Comparison of ENCODE assay signal across 10 mouse cellular contexts in the genomic region with DNA sequence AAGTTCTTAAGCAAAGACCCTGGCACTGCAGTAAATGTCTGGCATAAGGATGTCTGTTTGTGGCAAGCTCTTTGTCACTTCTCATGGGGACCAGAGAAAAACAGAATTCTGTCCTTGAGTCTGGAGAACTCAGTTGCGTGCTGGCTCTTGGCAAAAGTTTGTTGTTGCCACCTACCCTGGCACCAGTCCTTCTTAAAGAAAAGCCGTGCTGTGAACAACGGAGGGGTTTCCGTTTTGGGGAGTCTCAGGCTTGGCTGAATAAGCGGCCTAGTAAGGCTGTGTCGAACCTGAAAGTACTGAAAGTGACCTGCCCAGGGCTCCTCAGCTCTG. TPM values are rescaled to one million over a fixed set of nuclear protein-coding genes. Genes with fewer than 3 reads are reported as not detected.
A peak's percentile ranks its signal among the peaks of the same experiment; 100 is the strongest.
DNase-seq lines count a peak whose midpoint lies in the region; ATAC-seq and TF ChIP-seq lines count a peak whose summit lies in the region.
"Had no signal": no experiment of that assay in that cellular context is flagged by ENCODE, and none has a peak within 500 bp of the region (broad histone marks: within the 10 kb centered on the region; RNA-seq: fewer than 3 reads in every experiment).

No protein-coding gene starts in this region.

- no peak for DNase-seq in forebrain, embryonic 11.5 days (ENCODE audit: low spot score)
- no peak for DNase-seq in forebrain, postnatal 0 days
- no peak for DNase-seq in lung, embryonic 14.5 days
- DNase-seq in lung, postnatal 36 days = no peak
- DNase-seq in gastrocnemius, adult 18-20 months (ENCODE audit: low spot score) = no peak
- DNase-seq: gastrocnemius, postnatal 36 days had no signal

- H3K4me1 ChIP-seq in forebrain, embryonic 11.5 days (replicated peaks; ENCODE audit: control insufficient read depth, insufficient read depth, low read length) = peaks cover 28% of the 10 kb centered on the region
- no peaks in the 10 kb centered on the region for H3K4me1 ChIP-seq in forebrain, postnatal 0 days (ENCODE audit: insufficient read depth)
- H3K4me1 ChIP-seq in lung, embryonic 14.5 days (ENCODE audit: insufficient read depth) = peaks cover 70% of the 10 kb centered on the region
- H3K4me1 ChIP-seq in hindbrain, embryonic 13.5 days (replicated peaks) = peaks cover 45% of the 10 kb centered on the region
- peaks cover 32% of the 10 kb centered on the region for H3K4me1 ChIP-seq in neural tube, embryonic 15.5 days

- H3K36me3 ChIP-seq in forebrain, embryonic 11.5 days (ENCODE audit: control insufficient read depth, insufficient read depth, low read length) = no peaks in the 10 kb centered on the region
- no peaks in the 10 kb centered on the region for H3K36me3 ChIP-seq in forebrain, postnatal 0 days (ENCODE audit: insufficient read depth)
- no peaks in the 10 kb centered on the region for H3K36me3 ChIP-seq in lung, embryonic 14.5 days (ENCODE audit: insufficient read depth)
- no peaks in the 10 kb centered on the region for H3K36me3 ChIP-seq in hindbrain, embryonic 13.5 days
- no peaks in the 10 kb centered on the region for H3K36me3 ChIP-seq in neural tube, embryonic 15.5 days

- H3K9ac ChIP-seq in forebrain, embryonic 11.5 days (ENCODE audit: low read length) = 0 out of 2 replicates have a peak overlapping the region, but pooled peaks have one; percentile 1
- no peak overlapping the region for H3K9ac ChIP-seq in forebrain, postnatal 0 days
- no peak overlapping the region for H3K9ac ChIP-seq in lung, embryonic 14.5 days
- H3K9ac ChIP-seq in hindbrain, embryonic 13.5 days = 0 out of 2 replicates have a peak overlapping the region, but pooled peaks have one; percentile 10
- H3K9ac ChIP-seq in neural tube, embryonic 15.5 days (replicated peaks) = no peak overlapping the region

- WGBS in forebrain, embryonic 11.5 days = 27% methylated on average over 6 of the region's 6 CpGs
- 41% methylated on average over 6 of the region's 6 CpGs for WGBS in forebrain, postnatal 0 days
- WGBS in lung, embryonic 14.5 days = 26% methylated on average over 6 of the region's 6 CpGs
- WGBS in hindbrain, embryonic 13.5 days = 30% methylated on average over 6 of the region's 6 CpGs
- WGBS in neural tube, embryonic 15.5 days = 34% methylated on average over 6 of the region's 6 CpGs

- no peak overlapping the region; the same call in 1 of the 2 replicates for H3K27ac ChIP-seq in forebrain, embryonic 11.5 days (ENCODE audit: low read depth, low read length)
- no peak overlapping the region for H3K27ac ChIP-seq in forebrain, postnatal 0 days (ENCODE audit: low read depth, low read length)
- H3K27ac ChIP-seq in lung, embryonic 14.5 days (ENCODE audit: low read depth) = peak overlapping the region; percentile 96
- peak overlapping the region; percentile 48; the same call in 1 of the 2 replicates for H3K27ac ChIP-seq in hindbrain, embryonic 13.5 days
- peak overlapping the region; percentile 48 for H3K27ac ChIP-seq in neural tube, embryonic 15.5 days (replicated peaks)
- H3K27ac ChIP-seq: left cerebral cortex, adult 2 months had no signal

- ATAC-seq in forebrain, embryonic 11.5 days (replicated peaks; ENCODE audit: low FRiP score) = no peak
- ATAC-seq in forebrain, postnatal 0 days = no peak
- no peak for ATAC-seq in lung, embryonic 14.5 days (ENCODE audit: insufficient read depth)
- no peak for ATAC-seq in hindbrain, embryonic 13.5 days (ENCODE audit: low FRiP score)
- ATAC-seq in neural tube, embryonic 15.5 days (ENCODE audit: low FRiP score) = 0 out of 2 replicates have a peak, but pooled peaks have one; percentile 39
- no peak for ATAC-seq in activated CD4-positive, CD25-positive, alpha-beta regulatory T cell, adult 4 months

- no peak overlapping the region for H3K4me2 ChIP-seq in forebrain, embryonic 11.5 days (ENCODE audit: low read depth, low read length, severe bottlenecking)
- no peak overlapping the region for H3K4me2 ChIP-seq in forebrain, postnatal 0 days (ENCODE audit: low read depth)
- H3K4me2 ChIP-seq in lung, embryonic 14.5 days = no peak overlapping the region
- H3K4me2 ChIP-seq in hindbrain, embryonic 13.5 days = no peak overlapping the region
- H3K4me2 ChIP-seq in neural tube, embryonic 15.5 days = no peak overlapping the region

- H3K27me3 ChIP-seq in forebrain, embryonic 11.5 days (ENCODE audit: control insufficient read depth, insufficient read depth, low read length) = 0 out of 2 replicates have a peak, but pooled peaks cover 2% of the 10 kb centered on the region
- H3K27me3 ChIP-seq in forebrain, postnatal 0 days (ENCODE audit: insufficient read depth, low read length) = 0 out of 2 replicates have a peak, but pooled peaks cover 4% of the 10 kb centered on the region
- H3K27me3 ChIP-seq in lung, embryonic 14.5 days (ENCODE audit: insufficient read depth, low read length) = no peaks in the 10 kb centered on the region
- H3K27me3 ChIP-seq in hindbrain, embryonic 13.5 days = no peaks in the 10 kb centered on the region
- no peaks in the 10 kb centered on the region for H3K27me3 ChIP-seq in neural tube, embryonic 15.5 days (replicated peaks)

- no peak overlapping the region for H3K4me3 ChIP-seq in forebrain, embryonic 11.5 days (ENCODE audit: low read depth, low read length)
- H3K4me3 ChIP-seq in forebrain, postnatal 0 days (ENCODE audit: low read depth, low read length) = no peak overlapping the region
- H3K4me3 ChIP-seq in lung, embryonic 14.5 days (ENCODE audit: low read depth, low read length) = no peak overlapping the region
- H3K4me3 ChIP-seq in hindbrain, embryonic 13.5 days = no peak overlapping the region
- no peak overlapping the region for H3K4me3 ChIP-seq in neural tube, embryonic 15.5 days (replicated peaks)
- H3K4me3 ChIP-seq: left cerebral cortex, adult 2 months had no signal

- no peak for TF ChIP-seq CTCF in forebrain, postnatal 0 days (IDR thresholded peaks at IDR 0.05; ENCODE audit: low read depth)
- no peak for TF ChIP-seq CTCF in lung, embryonic 14.5 days (IDR thresholded peaks at IDR 0.05; ENCODE audit: low read depth)

- H3K9me3 ChIP-seq in forebrain, embryonic 11.5 days (ENCODE audit: control insufficient read depth, low read length) = no peaks in the 10 kb centered on the region
- no peaks in the 10 kb centered on the region for H3K9me3 ChIP-seq in forebrain, postnatal 0 days (ENCODE audit: low read length)
- no peaks in the 10 kb centered on the region for H3K9me3 ChIP-seq in lung, embryonic 14.5 days (ENCODE audit: low read depth, low read length)
- H3K9me3 ChIP-seq in hindbrain, embryonic 13.5 days = no peaks in the 10 kb centered on the region
- H3K9me3 ChIP-seq in neural tube, embryonic 15.5 days (replicated peaks) = no peaks in the 10 kb centered on the region

RNA-seq across cellular contexts. Expression of a gene that starts 24.0 kb away (rescaled TPM):
- polyA plus RNA-seq in forebrain, embryonic 11.5 days (2014; fragmentation: Nextera tagmentation; extraction: Ambion mirVana) = 89.5 and 101 TPM in 2 replicates
- 4.8 and 7.8 TPM in 2 replicates for total RNA-seq in forebrain, postnatal 0 days (2014; rRNA removed)
- polyA plus RNA-seq in forebrain, postnatal 0 days (2015; fragmentation: Nextera tagmentation; extraction: Ambion mirVana) = 4.4 and 4.9 TPM in 2 replicates
- polyA plus RNA-seq in lung, embryonic 14.5 days (2014; fragmentation: Nextera tagmentation; extraction: Ambion mirVana) = 97.5 and 102 TPM in 2 replicates
- polyA plus RNA-seq in hindbrain, embryonic 13.5 days (2015; fragmentation: Nextera tagmentation; extraction: Ambion mirVana) = 15.4 and 15.5 TPM in 2 replicates
- polyA plus RNA-seq in neural tube, embryonic 15.5 days (2015; fragmentation: Nextera tagmentation; extraction: Ambion mirVana) = 8.7 and 19.6 TPM in 2 replicates
- total RNA-seq in gastrocnemius, adult 18-20 months (2021) = under 1 TPM; 0.14 to 0.18 TPM
- polyA plus RNA-seq in activated CD4-positive, CD25-positive, alpha-beta regulatory T cell, adult 4 months (2017; shearing (Covaris generic)) = 10 to 100 TPM; 23.8 to 32.5 TPM

Comparison
In these comparisons a context has a peak if more than half of its experiments do, and no peak if none do; other contexts are left out.
1. H3K9ac ChIP-seq: peak in forebrain, embryonic 11.5 days (single experiment) and hindbrain, embryonic 13.5 days (single experiment); none in forebrain, postnatal 0 days (single experiment), lung, embryonic 14.5 days (single experiment) and neural tube, embryonic 15.5 days (single experiment).
2. H3K27ac ChIP-seq: peak in lung, embryonic 14.5 days (single experiment), hindbrain, embryonic 13.5 days (single experiment) and neural tube, embryonic 15.5 days (single experiment); none in forebrain, embryonic 11.5 days (single experiment) and forebrain, postnatal 0 days (single experiment).